Mouse (Mus musculus) lung, embryonic 14.5 days (tissue): ENCODE measurements around the gene Skap1. TPM values are rescaled to one million over a fixed set of nuclear protein-coding genes. Genes with fewer than 3 reads are reported as not detected.

Experiments used
- ATAC-seq: fragments of 200-750 bp; cut with Nextera tagmentation; 2 replicates; pipeline ENCODE4 v1.8.0; 2017; ENCODE audit warnings: mild to moderate bottlenecking, moderate TSS enrichment, moderate library complexity; ENCODE audit not compliant: insufficient read depth
- DNase-seq: peaks from one replicate; pipeline ENCODE4 v3.0.0-alpha.2; 2015
- H3K27ac ChIP-seq: fragments of 300-500 bp; sonication (generic); 2 replicates; pipeline ENCODE4 v1.5.1; 2014; ENCODE audit warnings: low read depth, mild to moderate bottlenecking, moderate library complexity
- H3K27me3 ChIP-seq: fragments of 300-500 bp; sonication (generic); 2 replicates; pipeline ENCODE4 v1.6.1; 2014; ENCODE audit warnings: low read length, control low read depth; ENCODE audit not compliant: insufficient read depth
- H3K36me3 ChIP-seq: fragments of 300-500 bp; sonication (generic); 2 replicates; pipeline ENCODE4 v1.6.1; 2014; ENCODE audit warnings: control low read depth; ENCODE audit not compliant: insufficient read depth
- H3K4me1 ChIP-seq: fragments of 300-500 bp; sonication (generic); 2 replicates; pipeline ENCODE4 v1.6.1; 2014; ENCODE audit warnings: antibody characterized with exemption, control low read depth; ENCODE audit not compliant: insufficient read depth
- H3K4me2 ChIP-seq: fragments of 300-500 bp; sonication (generic); 2 replicates; pipeline ENCODE4 v1.6.1; 2014; ENCODE audit warnings: mild to moderate bottlenecking
- H3K4me3 ChIP-seq: fragments of 300-500 bp; sonication (generic); 2 replicates; pipeline ENCODE4 v1.5.1; 2014; ENCODE audit warnings: low read depth, low read length
- H3K9ac ChIP-seq: fragments of 300-500 bp; sonication (generic); 2 replicates; pipeline ENCODE4 v1.6.1; 2014
- H3K9me3 ChIP-seq: fragments of 300-500 bp; sonication (generic); 2 replicates; pipeline ENCODE4 v1.6.1; 2016; ENCODE audit warnings: low read depth, low read length, control low read depth
- CTCF ChIP-seq: IDR thresholded peaks from 2 replicates; pipeline ENCODE4 v1.5.1; 2016; ENCODE audit warnings: antibody characterized with exemption, low read depth
- WGBS: fragments of 180-500 bp; shearing (Covaris S2); extraction: QIAGEN DNeasy Blood & Tissue Kit; methylation state at CpG from one replicate; pipeline ENCODE4 v1.1.7; 2014; 5-methylcytosine and 5-hydroxymethylcytosine counted together
- polyA plus RNA-seq: library from polyadenylated mRNA; unstranded; fragments of >200 nt; fragmentation: Nextera tagmentation; extraction: Ambion mirVana; gene quantifications from 2 replicates; pipeline ENCODE4 v1.2.1, GENCODE M21; 2014

Skap1 gene
- polyA plus RNA-seq, 1 experiment from 2014 or later, result 1.1 TPM

- H3K27me3 ChIP-seq, result peaks cover 10% of the 10 kb centered on the region; the same call in 1 of the 2 replicates
- ATAC-seq, result no peak
Measured at GRCm38 (mm10) chr11:96737673-96738471, 273.5 kb downstream of the Skap1 start.

GRCm38 (mm10) chr11:96740796-96741195 is 276.4 kb downstream of the Skap1 start:
- TF ChIP-seq CTCF, result no peak

More at GRCm38 (mm10) chr11:96737673-96738471, 273.5 kb downstream of the Skap1 start:
- Histone ChIP-seq H3K9ac (no peak overlapping the region), H3K36me3 (no peaks in the 10 kb centered on the region), H3K4me1 (peaks cover 3% of the 10 kb centered on the region; the same call in 1 of the 2 replicates), H3K4me2 (no peak overlapping the region), H3K4me3 (no peak overlapping the region), H3K9me3 (no peaks in the 10 kb centered on the region), H3K27ac (no peak overlapping the region)
- peak; percentile 42 for TF ChIP-seq CTCF
- DNase-seq, result no peak
- WGBS, result 61% methylated on average over 14 of the region's 14 CpGs

GRCm38 (mm10) chr11:96741995-96742394 is 277.6 kb downstream of the Skap1 start:
- TF ChIP-seq CTCF, result no peak
- Histone ChIP-seq H3K4me2 (no peak overlapping the region), H3K9ac (no peak overlapping the region), H3K27me3 (peaks cover 17% of the 10 kb centered on the region; the same call in 1 of the 2 replicates), H3K9me3 (no peaks in the 10 kb centered on the region), H3K4me1 (no peaks in the 10 kb centered on the region), H3K36me3 (no peaks in the 10 kb centered on the region), H3K27ac (no peak overlapping the region), H3K4me3 (no peak overlapping the region)
- 21% methylated on average over 12 of the region's 12 CpGs for WGBS
- DNase-seq (no peak), ATAC-seq (no peak)

More at GRCm38 (mm10) chr11:96740796-96741195, 276.4 kb downstream of the Skap1 start:
- Histone ChIP-seq H3K4me1 (0 out of 2 replicates have a peak, but pooled peaks cover 3% of the 10 kb centered on the region), H3K9me3 (no peaks in the 10 kb centered on the region), H3K36me3 (no peaks in the 10 kb centered on the region), H3K9ac (no peak overlapping the region), H3K4me3 (no peak overlapping the region), H3K27me3 (peaks cover 17% of the 10 kb centered on the region; the same call in 1 of the 2 replicates), H3K27ac (no peak overlapping the region), H3K4me2 (no peak overlapping the region)
- no peak for ATAC-seq
- WGBS, result 45% methylated on average over 12 of the region's 12 CpGs
- no peak for DNase-seq

GRCm38 (mm10) chr11:96743000-96743399 is 278.6 kb downstream of the Skap1 start:
- WGBS, result 31% methylated on average over 11 of the region's 11 CpGs
- TF ChIP-seq CTCF, result no peak
- peaks cover 17% of the 10 kb centered on the region; the same call in 1 of the 2 replicates for H3K27me3 ChIP-seq
- no peak for DNase-seq
- peak overlapping the region; percentile 11; the same call in 1 of the 2 replicates for H3K4me2 ChIP-seq
- no peaks in the 10 kb centered on the region for H3K9me3 ChIP-seq
- no peak overlapping the region for H3K4me3 ChIP-seq
- H3K9ac ChIP-seq, result no peak overlapping the region
- ATAC-seq, result no peak
- H3K4me1 ChIP-seq, result no peaks in the 10 kb centered on the region
- H3K27ac ChIP-seq, result no peak overlapping the region
- no peaks in the 10 kb centered on the region for H3K36me3 ChIP-seq

DNA sequence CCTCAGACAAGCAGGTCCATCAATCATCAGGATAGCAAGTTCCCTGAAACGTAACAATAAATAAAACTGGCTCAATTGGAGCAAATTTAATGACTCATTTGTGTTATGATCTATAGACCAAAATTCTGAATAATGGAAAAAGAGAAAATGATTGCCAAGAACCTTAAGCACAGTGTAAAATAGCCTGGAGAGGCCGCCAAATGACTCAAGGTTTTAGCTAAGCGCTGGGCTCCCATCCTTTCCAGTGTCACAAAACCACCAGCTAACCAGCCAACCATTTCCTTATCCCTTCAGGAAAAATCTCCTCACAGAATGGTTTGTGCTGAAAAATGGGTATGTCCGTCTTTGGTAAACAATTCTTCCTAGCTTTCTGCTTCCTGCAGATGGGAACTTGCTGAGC is 279.5 kb downstream of the Skap1 start:
- Histone ChIP-seq H3K9ac (no peak overlapping the region), H3K27me3 (peaks cover 17% of the 10 kb centered on the region; the same call in 1 of the 2 replicates), H3K9me3 (no peaks in the 10 kb centered on the region), H3K4me3 (no peak overlapping the region), H3K36me3 (no peaks in the 10 kb centered on the region), H3K4me2 (no peak overlapping the region), H3K4me1 (no peaks in the 10 kb centered on the region), H3K27ac (no peak overlapping the region)
- ATAC-seq, result no peak
- TF ChIP-seq CTCF, result no peak
- DNase-seq, result no peak
- 55% methylated on average over 4 of the region's 4 CpGs for WGBS

GRCm38 (mm10) chr11:96746648-96747047 is 282.3 kb downstream of the Skap1 start:
- no peak for TF ChIP-seq CTCF
- no peaks in the 10 kb centered on the region for H3K36me3 ChIP-seq
- no peaks in the 10 kb centered on the region for H3K9me3 ChIP-seq
- H3K27me3 ChIP-seq, result 0 out of 2 replicates have a peak, but pooled peaks cover 7% of the 10 kb centered on the region
- no peak overlapping the region for H3K4me3 ChIP-seq
- H3K27ac ChIP-seq, result no peak overlapping the region
- H3K4me2 ChIP-seq, result no peak overlapping the region
- H3K4me1 ChIP-seq, result no peaks in the 10 kb centered on the region
- DNase-seq (no peak), ATAC-seq (no peak)
- 64% methylated on average over 6 of the region's 6 CpGs for whole genome bisulfite sequencing
- no peak overlapping the region for H3K9ac ChIP-seq

GRCm38 (mm10) chr11:96747555-96747954 is 283.2 kb downstream of the Skap1 start:
- no peak for DNase-seq
- Histone ChIP-seq H3K4me2 (no peak overlapping the region), H3K4me3 (no peak overlapping the region), H3K4me1 (no peaks in the 10 kb centered on the region), H3K27ac (no peak overlapping the region), H3K9me3 (no peaks in the 10 kb centered on the region), H3K36me3 (no peaks in the 10 kb centered on the region), H3K27me3 (0 out of 2 replicates have a peak, but pooled peaks cover 7% of the 10 kb centered on the region), H3K9ac (no peak overlapping the region)
- no peak for TF ChIP-seq CTCF
- ATAC-seq, result no peak
- 37% methylated on average over 3 of the region's 3 CpGs for WGBS
